Mouse (Mus musculus): ENCODE results near the gene C1rb. TPM values are rescaled to one million over a fixed set of nuclear protein-coding genes. Genes with fewer than 3 reads are reported as not detected.
"Not testable (repeated sequence)": the region's sequence is repeated elsewhere in the genome, so short reads cannot be mapped to it uniquely, and the experiment has no call there.

Gene C1rb
- polyA plus RNA-seq (2016; fragmentation: Nextera tagmentation; extraction: Ambion mirVana) = not detected in 2 replicates

- H3K4me2 ChIP-seq (replicated peaks) = no peak within 1 kb of the TSS
- no peak within 1 kb of the TSS for H3K9ac ChIP-seq (replicated peaks)
- no peaks in the 10 kb centered on the region for H3K4me1 ChIP-seq
- no peak for ATAC-seq (ENCODE audit: low FRiP score, low read depth)
- no peak within 1 kb of the TSS for H3K4me3 ChIP-seq
- no peak within 1 kb of the TSS for H3K27ac ChIP-seq (replicated peaks)
- no peaks in the 10 kb centered on the region for H3K27me3 ChIP-seq
- no peaks in the 10 kb centered on the region for H3K36me3 ChIP-seq
- WGBS = 2% methylated on average over 8 of the region's 8 CpGs
- no peaks in the 10 kb centered on the region for H3K9me3 ChIP-seq
Measured at GRCm38 (mm10) chr6:124570026-124570425, at the start of gene C1rb. Gene C1rb (plus strand): TSS chr6:124570294.

GRCm38 (mm10) chr6:124522082-124522481 lies 48.0 kb upstream of the C1rb start:
- not testable (repeated sequence) for H3K27me3 ChIP-seq; H3K9ac ChIP-seq (replicated peaks); H3K4me1 ChIP-seq; H3K27ac ChIP-seq (replicated peaks); H3K36me3 ChIP-seq; ATAC-seq (ENCODE audit: low FRiP score, low read depth); H3K9me3 ChIP-seq; H3K4me3 ChIP-seq; H3K4me2 ChIP-seq (replicated peaks)
- 74% methylated on average over 7 of the region's 7 CpGs for WGBS

GRCm38 (mm10) chr6:124527881-124528280 lies 42.2 kb upstream of the C1rb start:
- Histone ChIP-seq H3K36me3 (no peaks in the 10 kb centered on the region), H3K27ac (replicated peaks) (no peak overlapping the region), H3K9ac (replicated peaks) (no peak overlapping the region), H3K9me3 (no peaks in the 10 kb centered on the region), H3K4me1 (no peaks in the 10 kb centered on the region), H3K4me2 (replicated peaks) (no peak overlapping the region), H3K4me3 (no peak overlapping the region), H3K27me3 (no peaks in the 10 kb centered on the region)
- WGBS = 80% methylated on average over 3 of the region's 3 CpGs
- no peak for ATAC-seq (ENCODE audit: low FRiP score, low read depth)

- H3K4me1 ChIP-seq = no peaks in the 10 kb centered on the region
- no peak for ATAC-seq (ENCODE audit: low FRiP score, low read depth)
- H3K4me3 ChIP-seq = no peak overlapping the region
- no peak overlapping the region for H3K27ac ChIP-seq (replicated peaks)
- H3K9me3 ChIP-seq = no peaks in the 10 kb centered on the region
- no peak overlapping the region for H3K9ac ChIP-seq (replicated peaks)
- no peak overlapping the region for H3K4me2 ChIP-seq (replicated peaks)
- 91% methylated on average over 8 of the region's 8 CpGs for WGBS
- no peaks in the 10 kb centered on the region for H3K36me3 ChIP-seq
- no peaks in the 10 kb centered on the region for H3K27me3 ChIP-seq
Measured at GRCm38 (mm10) chr6:124531077-124531476, 39.0 kb upstream of the C1rb start.

GRCm38 (mm10) chr6:124536125-124536829 lies 33.8 kb upstream of the C1rb start:
- not testable (repeated sequence) for H3K9ac ChIP-seq (replicated peaks); H3K27me3 ChIP-seq; H3K27ac ChIP-seq (replicated peaks); H3K36me3 ChIP-seq; ATAC-seq (ENCODE audit: low FRiP score, low read depth); H3K9me3 ChIP-seq; H3K4me1 ChIP-seq; H3K4me2 ChIP-seq (replicated peaks); H3K4me3 ChIP-seq
- 78% methylated on average over 8 of the region's 8 CpGs for WGBS

GRCm38 (mm10) chr6:124541176-124541575 lies 28.9 kb upstream of the C1rb start:
- not testable (repeated sequence) for H3K4me2 ChIP-seq (replicated peaks); H3K9ac ChIP-seq (replicated peaks); H3K4me3 ChIP-seq; ATAC-seq (ENCODE audit: low FRiP score, low read depth); H3K9me3 ChIP-seq; H3K4me1 ChIP-seq; H3K27ac ChIP-seq (replicated peaks); H3K27me3 ChIP-seq; H3K36me3 ChIP-seq
- WGBS = 89% methylated on average over 2 of the region's 2 CpGs

GRCm38 (mm10) chr6:124542284-124542683 lies 27.8 kb upstream of the C1rb start, which contains the start of gene C1s1:
Gene C1s1 (minus strand): TSS chr6:124542359.
- H3K36me3 ChIP-seq; H3K4me3 ChIP-seq; ATAC-seq (ENCODE audit: low FRiP score, low read depth); H3K27me3 ChIP-seq; H3K9me3 ChIP-seq; H3K27ac ChIP-seq (replicated peaks); H3K4me1 ChIP-seq; H3K9ac ChIP-seq (replicated peaks); H3K4me2 ChIP-seq (replicated peaks): not testable (repeated sequence)
- 7% methylated on average over 1 of the region's 1 CpGs for WGBS

GRCm38 (mm10) chr6:124544466-124544865 lies 25.6 kb upstream of the C1rb start:
- no peak overlapping the region for H3K9ac ChIP-seq (replicated peaks)
- no peak overlapping the region for H3K27ac ChIP-seq (replicated peaks)
- no peak for ATAC-seq (ENCODE audit: low FRiP score, low read depth)
- H3K4me2 ChIP-seq (replicated peaks) = no peak overlapping the region
- WGBS = 87% methylated on average over 6 of the region's 6 CpGs
- H3K36me3 ChIP-seq = no peaks in the 10 kb centered on the region
- H3K4me3 ChIP-seq = no peak overlapping the region
- H3K27me3 ChIP-seq = no peaks in the 10 kb centered on the region
- no peaks in the 10 kb centered on the region for H3K4me1 ChIP-seq
- no peaks in the 10 kb centered on the region for H3K9me3 ChIP-seq

GRCm38 (mm10) chr6:124545425-124545824 lies 24.7 kb upstream of the C1rb start:
- Histone ChIP-seq H3K9ac (replicated peaks) (no peak overlapping the region), H3K36me3 (no peaks in the 10 kb centered on the region), H3K27ac (replicated peaks) (no peak overlapping the region), H3K4me2 (replicated peaks) (no peak overlapping the region), H3K4me3 (no peak overlapping the region), H3K9me3 (peaks cover 3% of the 10 kb centered on the region; the same call in 1 of the 2 replicates), H3K27me3 (no peaks in the 10 kb centered on the region), H3K4me1 (no peaks in the 10 kb centered on the region)
- 83% methylated on average over 2 of the region's 2 CpGs for WGBS
- ATAC-seq (ENCODE audit: low FRiP score, low read depth) = no peak

- not testable (repeated sequence) for H3K27ac ChIP-seq (replicated peaks); H3K4me1 ChIP-seq; H3K36me3 ChIP-seq; H3K9ac ChIP-seq (replicated peaks); H3K4me2 ChIP-seq (replicated peaks); ATAC-seq (ENCODE audit: low FRiP score, low read depth); H3K27me3 ChIP-seq; H3K4me3 ChIP-seq
- peaks cover 12% of the 10 kb centered on the region; the same call in 1 of the 2 replicates for H3K9me3 ChIP-seq
- 89% methylated on average over 3 of the region's 3 CpGs for WGBS
Measured at GRCm38 (mm10) chr6:124547979-124548378, 22.1 kb upstream of the C1rb start.

- no peak overlapping the region for H3K27ac ChIP-seq (replicated peaks)
- WGBS = 87% methylated on average over 3 of the region's 3 CpGs
- no peak for ATAC-seq (ENCODE audit: low FRiP score, low read depth)
Measured at GRCm38 (mm10) chr6:124549023-124549550, 21.0 kb upstream of the C1rb start.

GRCm38 (mm10) chr6:124552766-124553165 lies 17.3 kb upstream of the C1rb start:
- peaks cover 12% of the 10 kb centered on the region; the same call in 1 of the 2 replicates for H3K9me3 ChIP-seq
- H3K27me3 ChIP-seq = no peaks in the 10 kb centered on the region
- no peak overlapping the region for H3K4me2 ChIP-seq (replicated peaks)
- no peak overlapping the region for H3K27ac ChIP-seq (replicated peaks)
- H3K36me3 ChIP-seq = no peaks in the 10 kb centered on the region
- no peak overlapping the region for H3K4me3 ChIP-seq
- no peak overlapping the region for H3K9ac ChIP-seq (replicated peaks)
- ATAC-seq (ENCODE audit: low FRiP score, low read depth) = no peak
- H3K4me1 ChIP-seq = no peaks in the 10 kb centered on the region
- WGBS = 71% methylated on average over 22 of the region's 22 CpGs

More at GRCm38 (mm10) chr6:124549023-124549550, 21.0 kb upstream of the C1rb start:
- no peaks in the 10 kb centered on the region for H3K27me3 ChIP-seq
- H3K4me3 ChIP-seq = no peak overlapping the region
- H3K36me3 ChIP-seq = no peaks in the 10 kb centered on the region
- H3K4me1 ChIP-seq = no peaks in the 10 kb centered on the region
- peaks cover 12% of the 10 kb centered on the region; the same call in 1 of the 2 replicates for H3K9me3 ChIP-seq
- H3K9ac ChIP-seq (replicated peaks) = no peak overlapping the region
- H3K4me2 ChIP-seq (replicated peaks) = no peak overlapping the region
